In the genomic region with DNA sequence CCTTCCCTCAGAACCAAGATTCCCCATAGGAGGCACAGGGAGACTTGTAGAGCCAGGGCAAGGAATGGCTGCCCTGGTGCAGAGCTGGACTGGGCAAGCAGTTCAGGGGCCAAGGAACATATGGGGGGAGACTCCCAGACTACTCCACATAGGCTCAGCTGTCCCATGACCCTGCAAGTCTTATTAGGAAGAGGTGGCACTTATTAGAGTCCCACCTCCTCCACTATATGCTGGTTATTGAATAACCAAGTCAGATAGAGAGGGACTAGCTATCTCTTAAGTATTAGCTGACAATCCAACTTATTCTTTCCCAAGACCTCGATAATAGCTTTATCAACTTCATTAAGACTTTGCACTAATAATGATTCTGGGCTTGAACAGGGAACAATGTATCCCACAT, we compare ENCODE assay signal across 31 mouse cellular contexts. TPM values are rescaled to one million over a fixed set of nuclear protein-coding genes. Genes with fewer than 3 reads are reported as not detected.
DNase-seq lines count a peak whose midpoint lies in the region; ATAC-seq and TF ChIP-seq lines count a peak whose summit lies in the region.
"Had no signal": no experiment of that assay in that cellular context is flagged by ENCODE, and none has a peak within 500 bp of the region (broad histone marks: within the 10 kb centered on the region; RNA-seq: fewer than 3 reads in every experiment).

No protein-coding gene starts in this region.

- H3K9ac ChIP-seq in heart, embryonic 16.5 days (ENCODE audit: low read length) = no peak overlapping the region
- no peak overlapping the region for H3K9ac ChIP-seq in intestine, embryonic 16.5 days (ENCODE audit: low read depth, low read length)
- H3K9ac ChIP-seq: embryonic facial prominence, embryonic 13.5 days; forebrain, embryonic 12.5 days; forebrain, embryonic 15.5 days; heart, embryonic 12.5 days; heart, embryonic 15.5 days; hindbrain, embryonic 13.5 days had no signal

- H3K36me3 ChIP-seq in heart, embryonic 16.5 days (ENCODE audit: control insufficient read depth, insufficient read depth) = no peaks in the 10 kb centered on the region
- no peaks in the 10 kb centered on the region for H3K36me3 ChIP-seq in intestine, embryonic 16.5 days (ENCODE audit: control insufficient read depth, insufficient read depth, low read length)
- H3K36me3 ChIP-seq: embryonic facial prominence, embryonic 10.5 days; embryonic facial prominence, embryonic 13.5 days; forebrain, embryonic 12.5 days; forebrain, embryonic 15.5 days; G1E; heart, embryonic 12.5 days; heart, embryonic 15.5 days; hindbrain, embryonic 10.5 days; hindbrain, embryonic 13.5 days had no signal

- no peaks in the 10 kb centered on the region for H3K9me3 ChIP-seq in heart, embryonic 16.5 days (replicated peaks; ENCODE audit: control insufficient read depth, low read length)
- no peaks in the 10 kb centered on the region for H3K9me3 ChIP-seq in intestine, embryonic 16.5 days (ENCODE audit: control insufficient read depth, low read length)
- H3K9me3 ChIP-seq: embryonic facial prominence, embryonic 10.5 days; embryonic facial prominence, embryonic 13.5 days; forebrain, embryonic 12.5 days; forebrain, embryonic 15.5 days; G1E; heart, embryonic 12.5 days; heart, embryonic 15.5 days; hindbrain, embryonic 10.5 days; hindbrain, embryonic 13.5 days had no signal

- no peak for DNase-seq in heart, postnatal 25 days (ENCODE audit: low spot score)
- no peak for DNase-seq in lung, postnatal 25 days (ENCODE audit: low spot score)
- DNase-seq: adrenal gland, postnatal 10 days; adrenal gland, postnatal 36 days; B cell, adult 2 months; cerebellum, adult 11 months; cerebellum, adult 8-10 months; cerebellum, postnatal 10 days; cerebellum, postnatal 36 days; embryo, embryonic 11 days; gastrocnemius, postnatal 14 days; heart, adult 18-20 months; heart, postnatal 14 days had no signal

- 83% methylated on average over 1 of the region's 1 CpGs for WGBS in heart, embryonic 16.5 days
- WGBS in intestine, embryonic 16.5 days = 82% methylated on average over 1 of the region's 1 CpGs

- no peak for ATAC-seq in heart, embryonic 16.5 days (replicated peaks; ENCODE audit: extremely low read depth, insufficient read depth, low FRiP score)
- ATAC-seq in intestine, embryonic 16.5 days = peak; percentile 85
- 0 out of 2 replicates have a peak, but pooled peaks have one; percentile 13 for ATAC-seq in megakaryocyte, adult 5-6 weeks (ENCODE audit: poor library complexity, severe bottlenecking)
- no peak for ATAC-seq in megakaryocyte progenitor cell, adult 5-6 weeks (replicated peaks; ENCODE audit: poor library complexity)
- ATAC-seq: forebrain, embryonic 15.5 days; hindbrain, embryonic 16.5 days; Patski had no signal

- H3K4me1 ChIP-seq in heart, embryonic 16.5 days (ENCODE audit: control insufficient read depth, insufficient read depth, low read length) = peaks cover 7% of the 10 kb centered on the region
- peaks cover 82% of the 10 kb centered on the region for H3K4me1 ChIP-seq in bone marrow macrophage, adult 2 months (ENCODE audit: control insufficient read depth, insufficient read depth, low read length)
- H3K4me1 ChIP-seq in intestine, embryonic 16.5 days (ENCODE audit: control insufficient read depth, insufficient read depth, low read length) = peaks cover 9% of the 10 kb centered on the region; the same call in 1 of the 2 replicates
- H3K4me1 ChIP-seq: embryonic facial prominence, embryonic 13.5 days had no signal

- intact Hi-C loops in heart, postnatal 25 days (cut with DNase I) = no loop called here

- H3K27ac ChIP-seq in heart, embryonic 16.5 days (ENCODE audit: low read length) = peak overlapping the region; percentile 50; the same call in 1 of the 2 replicates
- peak overlapping the region; percentile 98 for H3K27ac ChIP-seq in bone marrow macrophage, adult 2 months (ENCODE audit: insufficient read depth, low read depth, low read length)
- H3K27ac ChIP-seq in intestine, embryonic 16.5 days (ENCODE audit: low read length) = peak overlapping the region; percentile 80
- H3K27ac ChIP-seq: embryonic facial prominence, embryonic 10.5 days; embryonic facial prominence, embryonic 13.5 days; forebrain, embryonic 12.5 days; forebrain, embryonic 15.5 days; heart, embryonic 15.5 days; hindbrain, embryonic 10.5 days; hindbrain, embryonic 13.5 days had no signal

- no peak overlapping the region for H3K4me2 ChIP-seq in heart, embryonic 16.5 days (ENCODE audit: low read depth, low read length)
- no peak overlapping the region for H3K4me2 ChIP-seq in intestine, embryonic 16.5 days (ENCODE audit: low read depth, low read length)
- H3K4me2 ChIP-seq: embryonic facial prominence, embryonic 13.5 days; forebrain, embryonic 12.5 days; forebrain, embryonic 15.5 days; heart, embryonic 12.5 days; heart, embryonic 15.5 days; hindbrain, embryonic 13.5 days had no signal

- TF ChIP-seq POLR2A in bone marrow macrophage, adult 2 months (IDR thresholded peaks at IDR 0.05; ENCODE audit: borderline replicate concordance, low read depth, low read length) = no peak

- no peak overlapping the region for H3K4me3 ChIP-seq in heart, embryonic 16.5 days (ENCODE audit: low read length)
- no peak overlapping the region for H3K4me3 ChIP-seq in bone marrow macrophage, adult 2 months (ENCODE audit: insufficient read depth, low read length)
- H3K4me3 ChIP-seq in intestine, embryonic 16.5 days (ENCODE audit: low read length) = no peak overlapping the region
- H3K4me3 ChIP-seq: embryonic facial prominence, embryonic 10.5 days; embryonic facial prominence, embryonic 13.5 days; erythroblast, embryonic 14.5 days; forebrain, embryonic 12.5 days; forebrain, embryonic 15.5 days; heart, embryonic 12.5 days; heart, embryonic 15.5 days; hindbrain, embryonic 10.5 days; hindbrain, embryonic 13.5 days had no signal

- H3K27me3 ChIP-seq in heart, embryonic 16.5 days (ENCODE audit: control insufficient read depth, insufficient read depth, low read length) = no peaks in the 10 kb centered on the region
- no peaks in the 10 kb centered on the region for H3K27me3 ChIP-seq in intestine, embryonic 16.5 days (replicated peaks; ENCODE audit: control insufficient read depth, insufficient read depth, low read length)
- H3K27me3 ChIP-seq: CH12.LX; embryonic facial prominence, embryonic 13.5 days; forebrain, embryonic 12.5 days; forebrain, embryonic 15.5 days; heart, embryonic 12.5 days; heart, embryonic 15.5 days; hindbrain, embryonic 13.5 days; Patski had no signal

- TF ChIP-seq CTCF in bone marrow macrophage, adult 2 months (IDR thresholded peaks at IDR 0.05; ENCODE audit: low read depth, low read length) = no peak

RNA-seq across cellular contexts. Expression of gene Slc37a2, which starts 9.7 kb away (rescaled TPM):
- 1.6 and 2.5 TPM in 2 replicates for polyA plus RNA-seq in heart, embryonic 16.5 days (2015; fragmentation: Nextera tagmentation; extraction: Ambion mirVana)
- total RNA-seq in heart, postnatal 25 days (2021) = 1 to 10 TPM; 3.6 to 4.2 TPM
- polyA plus RNA-seq in bone marrow macrophage, adult 2 months (2012; ENCODE audit: insufficient read depth, insufficient read length, missing spikeins) = 167 and 186 TPM in 2 replicates
- 8.9 and 10.8 TPM in 2 replicates for polyA plus RNA-seq in intestine, embryonic 16.5 days (2015; fragmentation: Nextera tagmentation; extraction: Ambion mirVana)
- total RNA-seq in megakaryocyte, adult 5-6 weeks (2015) = 2.0 and 2.1 TPM in 2 replicates
- total RNA-seq in megakaryocyte, adult 5-6 weeks (2017) = 3.1 and 3.8 TPM in 2 replicates
- total RNA-seq in megakaryocyte progenitor cell, adult 5-6 weeks (2015) = 0.15 and 0.37 TPM in 2 replicates
- total RNA-seq in megakaryocyte progenitor cell, adult 5-6 weeks (2017) = 0.37 and 0.50 TPM in 2 replicates
- polyA plus RNA-seq: erythroblast, embryonic 14.5 days had no signal

RNA-seq across cellular contexts. Expression of gene Tmem218, which starts 37.8 kb away (rescaled TPM):
- 10.0 and 10.5 TPM in 2 replicates for polyA plus RNA-seq in heart, embryonic 16.5 days (2015; fragmentation: Nextera tagmentation; extraction: Ambion mirVana)
- total RNA-seq in heart, postnatal 25 days (2021) = 1 to 10 TPM; 6.5 to 7.8 TPM
- 4.7 and 5.9 TPM in 2 replicates for polyA plus RNA-seq in bone marrow macrophage, adult 2 months (2012; ENCODE audit: insufficient read depth, insufficient read length, missing spikeins)
- polyA plus RNA-seq in intestine, embryonic 16.5 days (2015; fragmentation: Nextera tagmentation; extraction: Ambion mirVana) = 7.8 and 9.0 TPM in 2 replicates
- 2.5 and 2.8 TPM in 2 replicates for total RNA-seq in megakaryocyte, adult 5-6 weeks (2015)
- total RNA-seq in megakaryocyte, adult 5-6 weeks (2017) = 0.98 and 1.3 TPM in 2 replicates
- 3.5 and 4.4 TPM in 2 replicates for total RNA-seq in megakaryocyte progenitor cell, adult 5-6 weeks (2015)
- 4.2 and 5.3 TPM in 2 replicates for total RNA-seq in megakaryocyte progenitor cell, adult 5-6 weeks (2017)

Comparison
In these comparisons a context has a peak if more than half of its experiments do, and no peak if none do; other contexts are left out.
1. ATAC-seq: peak in intestine, embryonic 16.5 days (single experiment) and megakaryocyte, adult 5-6 weeks (single experiment); none in heart, embryonic 16.5 days (single experiment) and megakaryocyte progenitor cell, adult 5-6 weeks (single experiment).
2. Peak in every context shown above with its lines, with median percentiles within 50 percentile points of each other: H3K27ac ChIP-seq.